Mouse (Mus musculus) heart, embryonic 13.5 days (tissue): ENCODE measurements around the gene Hs1bp3. TPM values are rescaled to one million over a fixed set of nuclear protein-coding genes. Genes with fewer than 3 reads are reported as not detected.
A peak's percentile ranks its signal among the peaks of the same experiment; 100 is the strongest.

Source experiments
- ATAC-seq: fragments of 200-750 bp; cut with Nextera tagmentation; 2 replicates; pipeline ENCODE4 v1.8.0; 2017; ENCODE audit warnings: moderate TSS enrichment; ENCODE audit not compliant: insufficient number of reproducible peaks, low FRiP score, low TSS enrichment; ENCODE audit errors: extremely low read depth
- H3K27ac ChIP-seq: fragments of 300-500 bp; sonication (generic); replicated peaks from 2 replicates; pipeline ENCODE4 v1.5.1; 2015; ENCODE audit warnings: moderate library complexity, mild to moderate bottlenecking, inconsistent platforms
- H3K27me3 ChIP-seq: fragments of 300-500 bp; sonication (generic); replicated peaks from 2 replicates; pipeline ENCODE4 v1.6.1; 2015; ENCODE audit warnings: mild to moderate bottlenecking, inconsistent platforms
- H3K36me3 ChIP-seq: fragments of 300-500 bp; sonication (generic); 2 replicates; pipeline ENCODE4 v1.6.1; 2015; ENCODE audit warnings: mild to moderate bottlenecking, inconsistent platforms
- H3K4me1 ChIP-seq: fragments of 300-500 bp; sonication (generic); 2 replicates; pipeline ENCODE4 v1.6.1; 2015; ENCODE audit warnings: inconsistent platforms
- H3K4me2 ChIP-seq: fragments of 300-500 bp; sonication (generic); 2 replicates; pipeline ENCODE4 v1.6.1; 2015; ENCODE audit warnings: inconsistent platforms, mild to moderate bottlenecking, moderate library complexity
- H3K4me3 ChIP-seq: fragments of 300-500 bp; sonication (generic); 2 replicates; pipeline ENCODE4 v1.5.1; 2015; ENCODE audit warnings: moderate library complexity, mild to moderate bottlenecking, inconsistent platforms
- H3K9ac ChIP-seq: fragments of 300-500 bp; sonication (generic); 2 replicates; pipeline ENCODE4 v1.6.1; 2015; ENCODE audit warnings: inconsistent platforms, mild to moderate bottlenecking, moderate library complexity
- H3K9me3 ChIP-seq: fragments of 300-500 bp; sonication (generic); 2 replicates; pipeline ENCODE4 v1.6.1; 2016; ENCODE audit warnings: inconsistent platforms
- WGBS: fragments of 180-500 bp; shearing (Covaris S2); methylation state at CpG from one replicate; pipeline ENCODE4 v1.1.7; 2015; ENCODE audit warnings: mixed read lengths; 5-methylcytosine and 5-hydroxymethylcytosine counted together
- polyA plus RNA-seq: library from polyadenylated mRNA; unstranded; fragments of >200 nt; fragmentation: Nextera tagmentation; extraction: Ambion mirVana; gene quantifications from 2 replicates; pipeline ENCODE4 v1.2.1, GENCODE M21; 2015

The Hs1bp3 gene
- polyA plus RNA-seq, 1 experiment from 2014 or later: 14.3 TPM

DNA sequence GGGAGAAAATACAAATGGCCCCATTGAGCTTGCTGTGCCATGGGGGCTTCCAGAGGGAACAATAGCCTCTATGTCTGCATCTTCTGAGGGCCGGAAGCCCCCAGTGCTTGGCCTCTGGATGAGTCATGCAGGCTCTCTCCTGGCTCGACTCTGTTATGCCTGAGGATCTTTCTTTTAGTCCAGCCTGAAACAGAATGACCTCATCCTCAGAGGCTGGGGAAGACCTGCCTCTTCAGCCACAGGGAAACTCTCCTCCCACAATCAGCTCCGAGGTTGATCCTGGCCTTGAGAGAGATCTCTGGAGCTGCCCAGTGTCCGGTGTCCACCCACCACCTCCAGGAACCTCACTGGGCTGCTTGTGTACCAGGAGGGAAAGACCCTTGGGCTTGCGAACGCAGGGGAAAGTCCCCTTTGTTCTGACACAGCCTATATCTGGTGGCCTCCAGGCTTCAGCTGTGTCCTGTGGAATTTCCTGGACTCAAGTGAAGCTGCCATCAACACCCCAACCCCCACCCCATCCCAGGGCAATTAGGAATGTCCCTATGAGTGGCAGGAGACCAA is 73.3 kb downstream of the Hs1bp3 start:
- Histone ChIP-seq H3K9ac (peak overlapping the region; percentile 30), H3K27me3 (no peaks in the 10 kb centered on the region), H3K27ac (peak overlapping the region; percentile 87), H3K4me3 (no peak overlapping the region), H3K36me3 (no peaks in the 10 kb centered on the region), H3K4me2 (peak overlapping the region; percentile 33), H3K9me3 (no peaks in the 10 kb centered on the region), H3K4me1 (peaks cover 26% of the 10 kb centered on the region)
- 14% methylated on average over 6 of the region's 6 CpGs for WGBS
- peak; percentile 42 for ATAC-seq

DNA sequence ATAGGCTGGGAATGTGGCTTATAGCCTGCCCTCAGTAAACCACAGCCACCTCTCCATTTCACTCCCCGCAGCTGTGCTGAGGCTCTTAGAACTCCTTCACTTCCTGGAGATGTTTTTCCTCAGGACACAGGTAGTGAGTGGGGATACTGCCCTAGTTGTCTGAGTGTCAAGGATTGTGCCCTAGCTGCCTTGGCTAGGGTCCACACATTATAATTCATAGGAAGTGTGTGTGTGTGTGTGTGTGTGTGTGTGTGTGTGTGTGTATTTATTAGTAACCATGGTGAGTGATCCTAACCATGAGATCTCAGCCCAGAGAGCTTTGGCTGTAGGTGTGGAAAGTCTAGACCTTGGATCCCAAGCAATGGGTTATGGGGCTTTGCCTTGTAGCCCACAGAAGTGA is 74.0 kb downstream of the Hs1bp3 start:
- ATAC-seq: no peak
- H3K4me2 ChIP-seq: no peak overlapping the region
- no peak overlapping the region for H3K9ac ChIP-seq
- peaks cover 26% of the 10 kb centered on the region for H3K4me1 ChIP-seq
- peak overlapping the region; percentile 87 for H3K27ac ChIP-seq
- H3K36me3 ChIP-seq: no peaks in the 10 kb centered on the region
- no peaks in the 10 kb centered on the region for H3K27me3 ChIP-seq
- no peaks in the 10 kb centered on the region for H3K9me3 ChIP-seq
- WGBS: 70% methylated on average over 1 of the region's 1 CpGs
- no peak overlapping the region for H3K4me3 ChIP-seq

DNA sequence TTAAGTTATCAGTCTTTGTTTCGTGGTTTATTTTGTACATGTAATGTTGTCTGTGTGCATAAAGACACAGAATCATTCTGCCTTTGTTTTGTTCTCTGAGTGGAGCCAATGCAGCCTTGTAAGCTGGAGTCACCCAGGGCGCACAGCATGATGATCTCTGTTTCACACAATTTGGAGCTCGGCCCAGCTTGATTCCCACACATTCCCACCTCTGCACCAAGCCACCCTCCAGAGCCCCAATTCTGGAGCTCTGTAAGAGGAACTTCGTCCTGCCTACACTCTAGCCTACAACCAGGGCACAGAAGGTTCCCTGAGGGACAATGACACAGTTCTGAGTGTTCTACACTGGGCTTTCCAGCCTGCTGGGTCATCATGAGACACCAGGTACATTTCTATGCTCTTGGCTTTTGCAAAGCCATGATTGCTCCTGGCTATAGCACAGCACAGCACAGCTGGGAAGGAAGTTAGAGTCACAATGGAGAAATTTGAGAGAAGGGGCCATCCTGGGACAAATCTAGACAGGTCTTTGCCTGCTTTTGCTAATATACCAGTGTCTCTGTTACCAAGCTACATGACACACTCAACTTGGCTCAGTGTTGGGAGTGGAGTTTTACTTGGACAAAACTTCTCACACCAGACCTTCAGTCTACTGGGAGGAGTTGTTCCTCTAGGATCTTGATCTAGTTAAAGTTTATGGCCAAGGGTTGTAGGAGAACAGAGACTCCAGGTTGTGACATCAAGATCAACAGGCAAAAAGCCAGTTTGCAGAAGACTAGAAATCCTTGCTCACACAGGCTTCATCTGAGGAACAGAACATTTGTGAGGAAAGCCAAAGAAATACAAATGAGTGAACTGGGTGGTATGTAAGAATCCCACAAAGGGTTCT is 75.5 kb downstream of the Hs1bp3 start:
- H3K27ac ChIP-seq: no peak overlapping the region
- H3K36me3 ChIP-seq: no peaks in the 10 kb centered on the region
- H3K9me3 ChIP-seq: no peaks in the 10 kb centered on the region
- H3K9ac ChIP-seq: no peak overlapping the region
- no peak overlapping the region for H3K4me3 ChIP-seq
- 88% methylated on average over 4 of the region's 4 CpGs for WGBS
- no peaks in the 10 kb centered on the region for H3K27me3 ChIP-seq
- no peak overlapping the region for H3K4me2 ChIP-seq
- peaks cover 23% of the 10 kb centered on the region for H3K4me1 ChIP-seq
- ATAC-seq: no peak

DNA sequence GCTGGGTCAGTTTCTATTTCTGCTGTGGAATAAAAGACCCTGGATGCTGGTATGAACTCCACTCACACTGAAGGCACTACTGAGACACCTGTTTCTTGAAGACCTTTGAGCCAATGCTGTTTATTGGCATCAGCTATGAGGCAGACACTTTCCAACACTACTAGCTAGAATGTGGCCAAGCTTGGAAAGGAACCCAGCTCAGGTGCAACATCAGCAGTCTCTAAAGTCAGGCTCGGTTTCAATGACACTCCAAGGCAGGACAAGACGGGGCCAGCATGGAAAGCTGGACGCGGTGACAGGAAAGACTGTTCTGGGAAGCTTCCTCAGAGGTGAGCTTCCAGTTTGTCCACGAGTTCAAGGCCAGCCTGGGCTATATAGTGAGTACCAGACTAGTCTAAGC is 80.0 kb downstream of the Hs1bp3 start:
- WGBS: 71% methylated on average over 5 of the region's 5 CpGs
- Histone ChIP-seq H3K4me2 (no peak overlapping the region), H3K27ac (no peak overlapping the region), H3K27me3 (no peaks in the 10 kb centered on the region), H3K4me3 (no peak overlapping the region), H3K4me1 (peaks cover 16% of the 10 kb centered on the region), H3K9me3 (no peaks in the 10 kb centered on the region), H3K36me3 (no peaks in the 10 kb centered on the region), H3K9ac (no peak overlapping the region)
- ATAC-seq: no peak

Other genes starting within 250 kb of the Hs1bp3 start
- 47.9 and 53.9 TPM in 2 replicates for gene Ldah, start 105.3 kb upstream of the Hs1bp3 start, polyA plus RNA-seq
- not detected in 2 replicates for gene Gdf7, start 11.5 kb upstream of the Hs1bp3 start, polyA plus RNA-seq
- gene Rhob, start 186.6 kb downstream of the Hs1bp3 start, polyA plus RNA-seq: 31.4 and 33.0 TPM in 2 replicates